Mouse (Mus musculus) left cerebral cortex, postnatal 10 days (tissue): ENCODE data around the gene Coro1a. TPM values are rescaled to one million over a fixed set of nuclear protein-coding genes. Genes with fewer than 3 reads are reported as not detected.
"Not testable (repeated sequence)": the region's sequence is repeated elsewhere in the genome, so short reads cannot be mapped to it uniquely, and the experiment has no call there.

Experiments
- DNase-seq, 2 experiments: peaks; one replicate each; pipeline ENCODE4 v3.0.0; 2021 to 2022; ENCODE audit warnings: low spot score in 2 of 2, mixed read lengths in 1 of 2; ENCODE audit errors: extremely low spot score in 1 of 2
- intact Hi-C: fragments of 180-260 bp; cut with DNase I; formaldehyde crosslinking; loops from one replicate; pipeline ENCODE4 v1.15.1; 2025
- total RNA-seq, 2 experiments: library from RNA; stranded (reverse); gene quantifications; 2 replicates each; pipeline ENCODE4 v1.2.3; 2021

The Coro1a gene
- 100 to 1,000 TPM; 178 to 199 TPM for total RNA-seq

DNA sequence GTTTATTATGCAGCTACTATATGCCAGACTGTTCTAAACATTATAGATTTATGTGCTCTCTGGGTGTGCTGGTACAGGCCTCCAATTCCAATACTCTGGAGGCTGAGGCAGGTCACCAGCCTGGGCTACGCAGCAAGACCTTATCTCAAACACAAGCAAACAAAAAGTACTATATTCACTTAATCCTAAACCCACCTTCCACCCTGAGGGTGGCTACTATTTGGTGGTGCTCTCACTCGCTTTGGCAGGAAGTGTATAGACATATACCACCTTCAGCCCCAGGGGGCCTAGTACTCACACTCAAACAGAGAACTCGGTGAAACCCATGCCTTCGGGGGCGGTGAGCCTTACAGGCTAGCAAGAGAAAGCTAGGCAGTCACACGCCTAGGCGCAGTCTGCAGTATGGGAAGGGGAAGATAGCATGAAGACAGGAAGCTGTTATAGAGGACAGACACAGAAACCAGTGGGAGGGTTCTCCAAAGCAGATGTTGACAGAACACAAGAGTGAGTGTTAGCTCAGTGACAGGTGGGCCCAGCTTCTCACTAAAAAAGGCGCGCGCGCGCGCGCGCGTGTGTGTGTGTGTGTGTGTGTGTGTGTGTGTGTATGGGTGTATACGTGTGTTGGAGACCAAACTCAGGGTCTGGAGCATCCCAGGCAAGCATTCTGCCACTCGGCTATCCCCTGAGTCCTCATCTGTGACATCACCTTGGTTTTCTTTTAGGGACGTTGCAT, at the start of gene Coro1a:
Gene Coro1a, minus strand, starts transcription at position 346 of the 733 bp plus-strand sequence.
- no peak for DNase-seq
- intact Hi-C loops = no loop called here

DNA sequence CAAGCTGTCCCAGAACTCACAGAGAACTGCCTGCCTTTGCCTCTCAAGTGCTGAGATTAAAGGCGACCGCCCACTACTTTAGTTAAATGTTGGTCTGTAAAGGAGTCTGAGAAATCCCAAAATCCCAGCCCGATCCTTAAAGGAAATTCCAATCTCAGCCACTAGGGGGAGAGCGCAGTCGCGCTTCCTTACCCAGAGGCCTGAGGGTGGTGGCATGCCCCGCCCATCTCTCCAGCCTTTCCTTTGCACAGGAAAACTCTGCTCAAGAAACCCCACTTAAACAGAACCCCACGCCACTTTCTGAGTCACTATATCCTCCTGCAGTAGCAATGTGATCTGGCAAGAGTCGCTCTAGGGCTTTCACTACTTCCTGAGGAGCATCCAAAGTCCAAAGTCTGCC, 47.3 kb upstream of the Coro1a start:
- intact Hi-C loops = no loop called here
- DNase-seq = peak in 1 of 2 experiments; percentile 84

DNA sequence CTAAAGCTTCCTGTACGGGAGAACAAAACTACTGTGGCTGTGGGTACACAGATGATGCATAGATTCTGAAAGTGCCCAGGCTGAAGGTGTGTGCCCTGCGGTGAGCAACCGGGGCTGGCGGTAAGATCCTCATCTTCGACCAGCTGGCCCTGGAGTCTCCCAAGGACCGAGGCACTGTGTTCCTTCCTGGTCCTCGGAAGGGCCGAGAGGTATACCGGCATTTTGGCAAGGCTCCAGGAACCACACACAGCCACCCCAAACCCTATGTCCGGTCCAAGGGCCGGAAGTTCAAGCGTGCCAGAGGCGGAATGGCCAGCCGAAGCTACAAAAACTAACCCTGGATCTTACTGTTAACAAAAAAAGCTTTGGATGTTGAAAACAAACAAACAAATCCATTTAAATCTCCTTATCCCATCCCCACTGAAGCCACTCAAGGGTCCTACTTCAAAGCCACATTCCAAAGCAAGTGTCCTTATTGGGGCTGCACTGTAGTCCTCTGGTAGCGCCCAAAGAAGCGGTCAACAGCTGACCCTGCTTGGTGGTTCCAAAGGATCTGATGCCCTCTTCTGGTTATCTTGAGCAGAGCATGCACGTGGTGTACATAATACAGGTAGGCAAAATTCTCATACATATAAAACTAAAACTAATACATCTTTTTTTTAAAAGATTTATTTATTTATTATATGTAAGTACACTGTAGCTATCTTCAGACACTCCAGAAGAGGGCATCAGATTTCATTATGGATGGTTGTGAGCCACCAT, 42.2 kb upstream of the Coro1a start:
- DNase-seq = no peak
- intact Hi-C loops = no loop called here

DNA sequence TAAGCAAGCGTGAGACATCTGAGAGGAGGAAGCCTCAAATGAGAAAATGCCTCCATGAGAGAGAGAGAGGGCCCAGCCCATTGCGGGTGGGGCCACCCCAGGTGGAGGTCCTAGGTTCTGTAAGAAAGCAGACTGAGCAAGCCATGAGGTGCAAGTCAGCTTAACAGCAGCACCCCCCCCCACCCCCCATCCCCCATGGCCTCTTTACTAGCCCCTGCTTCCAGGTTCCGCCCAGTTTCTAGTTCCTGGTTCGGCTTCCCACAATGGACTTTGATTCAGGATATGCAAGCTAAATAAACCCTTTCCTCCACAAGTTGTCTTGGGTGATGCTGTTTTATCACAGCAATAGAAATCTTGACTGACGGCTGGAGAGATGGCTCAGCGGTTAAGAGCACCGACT, 41.2 kb upstream of the Coro1a start:
- intact Hi-C loops = no loop called here

DNA sequence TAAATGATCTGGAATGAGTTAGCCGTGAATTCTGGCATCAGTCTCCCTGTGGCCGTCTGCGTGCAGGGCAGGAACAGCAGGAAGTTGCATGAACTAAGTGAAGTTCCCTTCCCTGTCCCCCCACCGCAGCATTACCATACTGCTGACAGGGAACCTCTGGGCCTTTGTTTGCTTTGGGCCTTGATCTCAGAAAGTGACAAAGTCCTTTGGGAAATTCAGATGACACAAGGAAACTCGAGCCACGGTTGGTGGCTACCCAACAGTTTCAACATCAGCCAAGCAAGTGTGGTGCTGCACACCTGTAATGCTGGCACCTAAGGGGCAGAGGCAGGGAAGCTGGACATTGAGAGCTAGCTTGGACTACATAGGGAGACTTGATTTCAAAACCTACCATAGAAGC, 39.2 kb upstream of the Coro1a start:
- no peak for DNase-seq
- intact Hi-C loops = no loop called here

More for the DNA sequence above, 41.2 kb upstream of the Coro1a start:
- no peak for DNase-seq

- no peak for DNase-seq
- intact Hi-C loops = no loop called here
Observed at GRCm38 (mm10) chr7:126746066-126746465, 38.5 kb upstream of the Coro1a start.

DNA sequence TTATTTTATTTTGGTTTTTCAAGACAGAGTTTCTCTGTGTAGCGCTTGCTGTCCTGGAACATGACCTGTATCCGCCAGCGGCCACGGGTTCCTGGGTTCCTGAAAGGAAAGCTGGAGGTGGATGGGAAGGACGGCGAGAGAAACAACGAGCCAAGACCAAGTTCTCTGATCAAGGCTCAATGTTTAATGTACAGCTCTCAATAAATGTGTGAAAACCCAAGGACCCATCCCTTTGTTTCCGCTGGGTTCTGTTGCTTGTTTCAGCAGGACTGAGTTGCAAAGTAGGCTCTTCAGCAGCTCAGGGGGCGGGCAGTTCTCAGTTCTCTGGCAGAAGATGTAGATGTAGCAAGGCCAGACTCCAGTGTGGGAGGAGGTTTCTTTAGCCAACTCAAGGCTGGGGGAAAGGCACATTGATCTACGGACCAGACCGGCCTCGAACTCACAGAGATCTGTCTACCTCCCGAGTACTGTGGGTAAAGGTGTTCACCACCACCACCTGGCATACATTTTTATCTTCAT, 34.4 kb upstream of the Coro1a start:
- intact Hi-C loops = no loop called here
- no peak for DNase-seq

DNA sequence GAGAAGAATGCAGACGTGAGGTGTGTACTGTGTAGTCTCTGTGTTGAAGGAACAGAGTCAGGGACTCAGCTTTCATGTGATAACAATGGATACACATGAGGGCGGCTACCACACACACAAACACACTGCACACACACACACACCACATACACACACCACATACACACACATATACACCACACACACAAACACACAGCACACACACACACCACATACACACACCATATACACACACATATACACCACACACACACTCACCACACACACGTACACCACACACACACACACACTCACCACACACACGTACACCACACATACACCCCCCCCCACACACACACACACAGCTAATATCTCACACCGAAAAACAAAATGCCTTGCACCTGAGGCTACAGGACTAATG, 33.9 kb upstream of the Coro1a start:
- DNase-seq = no peak
- intact Hi-C loops = no loop called here

DNA sequence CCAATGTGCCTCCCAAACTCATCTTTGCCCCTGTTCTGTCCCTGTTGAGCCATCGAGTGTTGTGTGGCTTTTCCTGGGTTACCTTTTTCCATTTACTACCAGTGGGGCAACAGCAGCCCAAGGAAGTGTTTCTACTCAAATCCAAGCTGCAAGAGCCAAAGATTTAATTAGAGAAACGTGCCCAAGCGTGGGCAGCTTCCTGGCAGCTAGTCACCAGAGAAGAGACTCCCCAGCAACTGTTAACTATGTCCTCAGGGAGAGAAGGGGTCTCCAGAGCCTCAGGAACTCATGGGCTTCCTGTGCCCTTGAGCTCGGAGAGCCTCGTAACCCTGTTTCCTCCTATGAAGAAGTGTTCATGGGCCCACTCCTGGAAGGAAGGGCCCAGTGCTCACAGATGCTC, 33.4 kb upstream of the Coro1a start:
- DNase-seq = no peak
- intact Hi-C loops = no loop called here

- no peak for DNase-seq
- intact Hi-C loops = no loop called here
Observed at GRCm38 (mm10) chr7:126740132-126740735, 32.6 kb upstream of the Coro1a start.

- DNase-seq = peak in 1 of 2 experiments; percentile 60
- intact Hi-C loops = no loop called here
Observed at GRCm38 (mm10) chr7:126739551-126739950, 32.0 kb upstream of the Coro1a start.

- intact Hi-C loops = no loop called here
- DNase-seq = no peak
Observed at GRCm38 (mm10) chr7:126736122-126736521, 28.5 kb upstream of the Coro1a start.

DNA sequence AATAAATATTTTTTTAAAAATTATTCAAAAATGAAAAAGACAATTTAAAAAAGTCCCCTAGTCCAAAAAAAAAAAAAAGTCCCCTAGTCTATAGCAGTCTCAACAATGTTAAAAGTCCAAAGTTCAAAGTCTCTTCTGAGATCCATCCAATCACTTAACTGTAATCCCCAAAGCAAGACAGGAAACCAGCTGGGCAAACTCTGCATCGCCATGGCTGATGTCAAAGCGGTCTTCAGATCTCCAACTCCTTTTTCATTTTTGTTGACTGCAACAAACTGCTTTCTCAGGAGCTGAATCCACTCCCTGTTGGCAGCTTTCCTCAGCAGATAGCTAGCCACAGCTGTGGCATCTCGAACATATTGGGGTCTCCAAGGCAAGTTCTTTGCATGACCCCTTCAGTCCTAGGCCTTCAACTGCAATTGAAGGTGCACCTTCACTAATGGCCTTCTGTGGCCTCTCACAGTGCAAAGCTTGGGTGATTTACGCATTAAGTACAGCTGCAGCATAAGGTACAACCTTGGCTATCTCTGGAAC, 22.7 kb upstream of the Coro1a start:
- intact Hi-C loops, DNase-seq: not testable (repeated sequence)

DNA sequence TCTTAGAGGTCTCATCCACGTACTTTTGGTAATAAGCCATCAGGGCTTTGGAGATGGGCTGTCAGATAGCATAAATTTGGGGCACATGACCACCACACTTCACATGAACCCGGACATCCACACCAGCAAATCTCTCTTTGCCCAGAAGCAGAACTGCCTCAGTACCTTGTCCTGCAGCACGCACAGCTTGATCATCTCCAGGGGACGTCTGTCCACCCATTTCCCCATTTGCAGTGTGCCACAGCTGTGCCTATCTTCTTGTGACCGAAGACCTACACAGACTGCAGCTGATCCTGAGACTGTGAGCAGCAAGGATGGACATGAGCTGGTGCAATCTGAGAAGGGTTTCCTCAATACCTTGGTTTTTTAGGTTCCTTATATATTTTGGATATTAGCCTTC, 18.1 kb upstream of the Coro1a start:
- DNase-seq = no peak
- intact Hi-C loops = no loop called here

GRCm38 (mm10) chr7:126725077-126725476, 17.5 kb upstream of the Coro1a start:
- intact Hi-C loops = no loop called here
- DNase-seq = no peak

DNA sequence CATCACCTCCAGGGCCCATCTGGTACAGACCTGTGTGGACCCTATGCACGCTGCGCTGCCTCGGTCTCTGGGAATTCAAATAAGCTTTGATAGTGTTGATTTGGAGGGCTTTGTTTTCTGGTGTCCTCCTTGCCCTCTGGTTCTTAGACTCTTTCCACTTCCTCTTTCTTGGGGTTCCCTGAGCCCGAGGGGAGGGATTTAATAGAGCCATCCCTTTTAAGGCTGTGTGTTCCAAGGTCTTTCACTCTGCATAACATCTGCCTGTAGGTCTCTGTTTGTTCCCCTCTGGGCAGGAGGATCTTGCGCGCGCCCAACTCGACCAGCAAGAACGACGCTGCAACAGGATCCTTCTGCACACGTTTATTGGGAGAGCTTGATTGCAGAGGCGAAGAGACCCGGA, 14.0 kb upstream of the Coro1a start:
- intact Hi-C loops = no loop called here
- no peak for DNase-seq

- intact Hi-C loops = no loop called here
- no peak for DNase-seq
Observed at GRCm38 (mm10) chr7:126718787-126719337, 11.3 kb upstream of the Coro1a start.

GRCm38 (mm10) chr7:126717566-126717965, 10.0 kb upstream of the Coro1a start:
- DNase-seq = no peak
- intact Hi-C loops = no loop called here

- intact Hi-C loops = no loop called here
- no peak for DNase-seq
Observed at GRCm38 (mm10) chr7:126715679-126716078, 8.1 kb upstream of the Coro1a start.
